Mouse (Mus musculus) left cerebral cortex, postnatal 4 days (tissue): ENCODE measurements around the gene Batf. TPM values are rescaled to one million over a fixed set of nuclear protein-coding genes. Genes with fewer than 3 reads are reported as not detected.
A peak's percentile ranks its signal among the peaks of the same experiment; 100 is the strongest.

ENCODE experiments used
- DNase-seq: peaks from one replicate; pipeline ENCODE4 v3.0.0-alpha.2; 2022
- intact Hi-C: fragments of 180-260 bp; cut with DNase I; formaldehyde crosslinking; loops from one replicate; pipeline ENCODE4 v1.15.1; 2025
- total RNA-seq, 2 experiments: library from RNA; stranded (reverse); gene quantifications; 2 replicates each; pipeline ENCODE4 v1.2.3; 2021

Gene Batf
- total RNA-seq, 2 experiments from 2014 or later = 0.50 TPM; not detected in 1

GRCm38 (mm10) chr12:85714126-85714525 lies 27.7 kb downstream of the Batf start:
- no peak for DNase-seq
- intact Hi-C loops = no loop called here

- DNase-seq = no peak
- intact Hi-C loops = no loop called here
Observed at GRCm38 (mm10) chr12:85725306-85725705, 38.8 kb downstream of the Batf start.

GRCm38 (mm10) chr12:85726729-85727397 lies 40.4 kb downstream of the Batf start:
- intact Hi-C loops = no loop called here
- no peak for DNase-seq

- DNase-seq = peak; percentile 47
- intact Hi-C loops = no loop called here
Observed at GRCm38 (mm10) chr12:85728181-85728580, 41.7 kb downstream of the Batf start.

GRCm38 (mm10) chr12:85729022-85729944 lies 42.8 kb downstream of the Batf start:
- intact Hi-C loops = no loop called here
- DNase-seq = peak; percentile 50

GRCm38 (mm10) chr12:85729945-85730290 lies 43.4 kb downstream of the Batf start:
- intact Hi-C loops = no loop called here
- no peak for DNase-seq

GRCm38 (mm10) chr12:85736203-85736602 lies 49.7 kb downstream of the Batf start:
- intact Hi-C loops = no loop called here
- DNase-seq = peak; percentile 17

- no peak for DNase-seq
- intact Hi-C loops = no loop called here
Observed at GRCm38 (mm10) chr12:85736960-85737359, 50.5 kb downstream of the Batf start.

GRCm38 (mm10) chr12:85745827-85746695 lies 59.6 kb downstream of the Batf start, which contains the start of gene Flvcr2:
TSS of gene Flvcr2 (plus strand) at chr12:85746539.
- intact Hi-C loops = loop anchor here (5.0 kb wide), 1 partner anchor 71 kb away; no protein-coding TSS in a partner anchor
- peak; percentile 80 for DNase-seq

- DNase-seq = no peak
- intact Hi-C loops = loop anchor here (5.0 kb wide), 1 partner anchor 71 kb away; no protein-coding TSS in a partner anchor
Observed at GRCm38 (mm10) chr12:85746696-85747219, 60.3 kb downstream of the Batf start.

GRCm38 (mm10) chr12:85747343-85747742 lies 60.9 kb downstream of the Batf start:
- intact Hi-C loops = loop anchor here (5.0 kb wide), 1 partner anchor 70 kb away; no protein-coding TSS in a partner anchor
- DNase-seq = no peak

- DNase-seq = no peak
- intact Hi-C loops = loop anchor here (5.0 kb wide), 1 partner anchor 67 kb away; no protein-coding TSS in a partner anchor
Observed at GRCm38 (mm10) chr12:85749861-85750260, 63.4 kb downstream of the Batf start.

- no peak for DNase-seq
- intact Hi-C loops = no loop called here
Observed at GRCm38 (mm10) chr12:85752116-85752515, 65.6 kb downstream of the Batf start.

- DNase-seq = no peak
- intact Hi-C loops = no loop called here
Observed at GRCm38 (mm10) chr12:85753223-85753622, 66.8 kb downstream of the Batf start.

- intact Hi-C loops = no loop called here
- no peak for DNase-seq
Observed at GRCm38 (mm10) chr12:85754611-85755265, 68.3 kb downstream of the Batf start.

- intact Hi-C loops = no loop called here
Observed at GRCm38 (mm10) chr12:85756455-85756854, 70.0 kb downstream of the Batf start.

GRCm38 (mm10) chr12:85757074-85757473 lies 70.6 kb downstream of the Batf start:
- intact Hi-C loops = no loop called here

More at GRCm38 (mm10) chr12:85756455-85756854, 70.0 kb downstream of the Batf start:
- DNase-seq = no peak

More at GRCm38 (mm10) chr12:85757074-85757473, 70.6 kb downstream of the Batf start:
- no peak for DNase-seq
